Mouse (Mus musculus) heart, adult 2 months (tissue): Measurements from ENCODE around the gene Slc25a1. TPM values are rescaled to one million over a fixed set of nuclear protein-coding genes. Genes with fewer than 3 reads are reported as not detected.

ENCODE experiments used
- DNase-seq, 2 experiments: peaks; one replicate each; pipeline ENCODE4 v3.0.0; 2021
- H3K27ac ChIP-seq: fragments of 200-600 bp; 2 replicates; pipeline ENCODE4 v1.8.1; 2022
- H3K27me3 ChIP-seq: fragments of 200-500 bp; 2 replicates; pipeline ENCODE4 v1.6.1; 2012; ENCODE audit warnings: mild to moderate bottlenecking, low read length, inconsistent platforms, mixed read lengths; ENCODE audit not compliant: control insufficient read depth, insufficient read depth
- H3K36me3 ChIP-seq: fragments of 200-500 bp; 2 replicates; pipeline ENCODE4 v1.6.1; 2012; ENCODE audit warnings: low read length, inconsistent platforms; ENCODE audit not compliant: control insufficient read depth, insufficient read depth
- H3K4me1 ChIP-seq: fragments of 200-500 bp; 2 replicates; pipeline ENCODE4 v1.6.1; 2011; ENCODE audit warnings: low read length; ENCODE audit not compliant: control insufficient read depth, insufficient read depth
- H3K4me3 ChIP-seq: fragments of 200-600 bp; 2 replicates; pipeline ENCODE4 v1.8.1; 2022
- H3K79me2 ChIP-seq: fragments of 200-500 bp; replicated peaks from 2 replicates; pipeline ENCODE4 v1.6.1; 2012; ENCODE audit warnings: mild to moderate bottlenecking, inconsistent platforms, low read length, moderate library complexity, mixed read lengths; ENCODE audit not compliant: control insufficient read depth, insufficient read depth
- H3K9ac ChIP-seq: fragments of 200-500 bp; 2 replicates; pipeline ENCODE4 v1.6.1; 2012; ENCODE audit warnings: low read depth, mild to moderate bottlenecking, control low read depth, inconsistent platforms, low read length, mixed read lengths
- CTCF ChIP-seq: fragments of 200-600 bp; IDR thresholded peaks from 2 replicates; pipeline ENCODE4 v1.8.1; 2022; ENCODE audit warnings: antibody characterized with exemption, mild to moderate bottlenecking, moderate library complexity
- EP300 ChIP-seq: fragments of 200-500 bp; IDR thresholded peaks from 2 replicates; pipeline ENCODE4 v1.6.1; 2011; ENCODE audit warnings: low read depth, low read length, control low read depth; ENCODE audit not compliant: insufficient read depth
- POLR2A ChIP-seq: fragments of 200-500 bp; IDR thresholded peaks from 2 replicates; pipeline ENCODE4 v1.6.1; 2011; ENCODE audit warnings: mild to moderate bottlenecking, low read depth, low read length, control low read depth; ENCODE audit not compliant: insufficient read depth
- WGBS: fragments of 180-500 bp; shearing (Covaris S2); methylation state at CpG from one replicate; pipeline ENCODE4 v1.1.7; 2018; 5-methylcytosine and 5-hydroxymethylcytosine counted together
- intact Hi-C: fragments of 180-260 bp; cut with DNase I; formaldehyde crosslinking; loops from one replicate; pipeline ENCODE4 v1.15.1; 2025
- polyA plus RNA-seq: library from polyadenylated mRNA; depleted of rRNA; stranded (reverse); fragments of >200 nt; gene quantifications from 2 replicates; pipeline ENCODE4 v1.2.3, GENCODE M21; 2012
- total RNA-seq, 2 experiments: library from RNA; stranded (reverse); gene quantifications; 2 replicates each; pipeline ENCODE4 v1.2.3; 2021

Gene Slc25a1
- total and polyA plus RNA-seq, 3 experiments, result 6.8 to 65.5 (median 7.3) TPM

DNA sequence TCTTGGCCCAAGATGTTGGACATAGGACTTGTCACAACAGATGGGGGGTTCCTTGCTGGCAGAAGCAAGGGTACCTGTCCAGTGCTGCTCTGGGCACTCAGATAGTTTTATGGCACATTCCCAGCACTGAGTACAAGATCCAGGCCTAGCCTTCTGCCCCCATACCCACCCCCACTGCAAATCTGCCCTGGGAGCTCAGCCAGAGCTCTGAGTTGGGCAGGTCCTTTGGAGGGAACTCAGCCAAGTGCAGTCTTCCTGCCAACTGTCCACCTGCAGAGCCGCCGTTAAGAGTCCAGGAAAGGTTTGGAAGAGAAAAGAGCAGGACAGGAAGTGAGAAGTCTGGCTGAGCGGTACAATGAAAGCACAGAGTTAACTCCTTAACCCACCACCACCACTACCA lies 35.4 kb downstream of the Slc25a1 start:
- peak overlapping the region; percentile 98 for H3K27ac ChIP-seq

DNA sequence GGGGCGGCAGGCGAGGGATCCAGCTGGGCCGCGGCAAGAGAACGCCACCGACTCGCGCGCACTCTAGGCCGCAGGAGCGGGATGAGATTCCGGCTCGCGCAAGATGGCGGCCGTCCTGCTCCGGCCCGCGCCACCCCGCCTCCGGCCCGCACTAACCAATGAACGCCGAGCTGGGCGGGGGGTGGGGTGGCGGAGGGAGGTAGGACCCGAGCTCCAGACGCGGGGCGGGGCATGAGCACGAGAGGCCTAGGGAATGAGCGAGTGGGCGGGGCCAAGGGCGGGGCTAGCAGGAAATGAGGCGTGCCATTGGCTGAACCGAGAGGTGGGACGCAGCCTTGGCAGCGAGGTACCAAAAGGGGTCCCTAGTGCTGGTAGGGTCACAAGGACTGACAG lies 36.5 kb downstream of the Slc25a1 start, which contains the start of gene Gm20518:
Gene Gm20518 (minus strand): TSS at position 105 of the 393 bp plus-strand sequence.
- TF ChIP-seq CTCF (no peak), POLR2A (peak; percentile 84)
- H3K27ac ChIP-seq, result peak within 1 kb of the TSS; percentile 98
- peak; percentile 99 for DNase-seq
- H3K4me3 ChIP-seq, result peak within 1 kb of the TSS; percentile 76
- H3K4me1 ChIP-seq, result peaks cover 8% of the 10 kb centered on the region
- peaks cover 3% of the 10 kb centered on the region; the same call in 1 of the 2 replicates for H3K36me3 ChIP-seq
- under 1% methylated on average over 38 of the region's 38 CpGs for WGBS
- H3K27me3 ChIP-seq, result no peaks in the 10 kb centered on the region
- intact Hi-C loops, result no loop called here
- H3K79me2 ChIP-seq, result peaks cover 8% of the 10 kb centered on the region; the same call in 1 of the 2 replicates
- peak within 1 kb of the TSS; percentile 87 for H3K9ac ChIP-seq

More for the DNA sequence above, 35.4 kb downstream of the Slc25a1 start:
- Histone ChIP-seq H3K9ac (no peak overlapping the region), H3K4me3 (no peak overlapping the region), H3K27me3 (no peaks in the 10 kb centered on the region), H3K4me1 (peaks cover 8% of the 10 kb centered on the region), H3K36me3 (peaks cover 3% of the 10 kb centered on the region; the same call in 1 of the 2 replicates), H3K79me2 (peaks cover 6% of the 10 kb centered on the region; the same call in 1 of the 2 replicates)
- DNase-seq, result peak; percentile 52 to 60
- intact Hi-C loops, result loop anchor here (1.0 kb wide), 1 partner anchor 18 kb away; no protein-coding TSS in a partner anchor
- TF ChIP-seq EP300, result no peak
- TF ChIP-seq CTCF, result no peak
- no peak for TF ChIP-seq POLR2A
- WGBS, result 12% methylated on average over 3 of the region's 3 CpGs

DNA sequence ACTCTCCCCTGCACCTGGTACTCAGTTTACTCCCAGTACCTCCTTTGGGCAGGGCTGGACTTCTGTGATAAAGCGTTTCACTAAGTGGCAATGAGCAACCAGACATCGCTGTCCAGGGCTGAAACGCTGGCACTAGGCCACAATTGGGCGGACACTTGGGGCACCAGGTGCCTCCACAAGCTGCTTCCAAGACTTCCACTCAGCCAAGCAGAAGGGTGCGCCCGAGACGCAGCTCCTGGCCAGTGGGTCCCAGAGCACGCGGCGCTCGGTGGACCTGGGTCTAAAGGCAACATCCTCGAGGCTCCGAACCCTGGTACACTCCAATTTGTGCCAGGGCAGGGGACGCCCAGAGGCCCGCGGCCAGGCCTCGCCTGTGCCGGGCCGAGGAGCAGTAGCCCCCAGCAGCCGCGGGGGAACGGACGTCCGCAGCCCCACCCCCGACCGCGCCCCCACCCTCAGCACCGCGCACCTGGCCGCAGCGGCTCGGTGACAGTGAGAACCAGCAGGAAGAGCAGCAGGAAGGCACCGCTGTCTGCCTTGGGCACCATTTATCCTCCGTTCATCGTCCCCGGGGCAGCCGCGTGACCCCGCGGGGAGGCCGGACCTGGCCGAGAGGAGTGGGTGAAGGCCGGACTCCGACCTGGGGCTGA lies 37.0 kb downstream of the Slc25a1 start:
- intact Hi-C loops, result no loop called here
- no peak for TF ChIP-seq POLR2A
- TF ChIP-seq CTCF, result no peak
- TF ChIP-seq EP300, result no peak
- DNase-seq, result peak; percentile 72 to 78
- peak overlapping the region; percentile 98 for H3K27ac ChIP-seq
- peak overlapping the region; percentile 76 for H3K4me3 ChIP-seq
- whole genome bisulfite sequencing, result under 1% methylated on average over 43 of the region's 44 CpGs
- H3K36me3 ChIP-seq, result peaks cover 3% of the 10 kb centered on the region; the same call in 1 of the 2 replicates
- peaks cover 8% of the 10 kb centered on the region; the same call in 1 of the 2 replicates for H3K79me2 ChIP-seq
- H3K9ac ChIP-seq, result peak overlapping the region; percentile 87
- peaks cover 8% of the 10 kb centered on the region for H3K4me1 ChIP-seq
- no peaks in the 10 kb centered on the region for H3K27me3 ChIP-seq

DNA sequence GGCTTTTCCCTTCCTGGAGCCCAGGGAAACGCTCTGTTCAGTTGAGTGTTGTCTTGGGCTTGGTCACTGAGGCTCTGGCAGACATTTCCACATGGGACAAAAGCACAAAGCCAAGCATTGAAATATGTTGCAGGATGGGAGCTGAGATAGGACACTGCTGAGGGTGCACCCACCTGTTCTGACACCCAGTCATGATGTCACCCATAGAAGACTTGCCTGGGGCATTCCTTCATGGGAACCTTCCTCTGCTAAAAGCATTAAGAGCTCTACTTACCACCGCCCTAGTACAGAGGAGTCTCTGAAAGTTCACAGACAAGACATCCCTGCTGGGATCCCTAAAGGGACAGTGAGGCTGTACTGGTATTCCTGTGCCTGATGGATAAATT lies 37.7 kb downstream of the Slc25a1 start:
- no peak overlapping the region for H3K27ac ChIP-seq
- peak overlapping the region; percentile 19; the same call in 1 of the 2 replicates for H3K9ac ChIP-seq
- peaks cover 3% of the 10 kb centered on the region; the same call in 1 of the 2 replicates for H3K36me3 ChIP-seq
- peaks cover 13% of the 10 kb centered on the region for H3K79me2 ChIP-seq
- no peaks in the 10 kb centered on the region for H3K27me3 ChIP-seq
- intact Hi-C loops, result no loop called here
- 31% methylated on average over 2 of the region's 2 CpGs for WGBS
- H3K4me3 ChIP-seq, result peak overlapping the region; percentile 76
- TF ChIP-seq EP300 (no peak), CTCF (no peak)
- H3K4me1 ChIP-seq, result peaks cover 10% of the 10 kb centered on the region
- no peak for DNase-seq

DNA sequence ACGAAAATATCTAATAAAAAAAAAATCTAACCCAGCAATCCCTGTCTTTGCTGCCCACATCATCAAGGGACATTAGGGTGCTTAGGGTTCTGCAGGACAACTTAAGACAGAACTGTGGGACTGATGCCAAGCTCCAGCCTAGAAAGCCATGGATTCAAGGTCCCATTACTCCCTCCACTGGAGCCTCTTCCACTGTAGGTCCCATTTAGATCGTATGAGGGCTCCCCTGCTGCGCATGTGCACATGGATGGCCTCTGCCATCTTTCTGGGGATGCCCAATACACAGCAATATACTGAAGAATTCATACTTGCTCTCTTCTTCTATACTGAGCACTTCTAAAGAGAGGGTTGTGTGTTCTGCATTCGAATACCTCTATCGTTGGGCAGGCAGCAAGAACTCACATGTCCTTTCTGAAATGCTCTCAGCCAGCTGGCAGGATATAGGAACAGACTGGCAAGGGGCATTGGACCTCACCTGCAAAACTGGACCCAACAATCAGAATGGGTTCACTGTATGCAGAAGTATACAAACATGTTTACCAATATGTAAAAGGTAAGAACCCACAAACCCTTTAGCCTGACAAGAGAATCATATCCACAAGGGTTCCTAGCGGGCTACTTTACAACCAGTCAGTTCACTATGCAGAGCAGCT lies 38.2 kb downstream of the Slc25a1 start:
- H3K27ac ChIP-seq, result no peak overlapping the region
- no peaks in the 10 kb centered on the region for H3K27me3 ChIP-seq
- intact Hi-C loops, result no loop called here
- H3K4me1 ChIP-seq, result peaks cover 10% of the 10 kb centered on the region
- H3K9ac ChIP-seq, result no peak overlapping the region
- 81% methylated on average over 6 of the region's 6 CpGs for WGBS
- peaks cover 13% of the 10 kb centered on the region for H3K79me2 ChIP-seq
- H3K4me3 ChIP-seq, result no peak overlapping the region
- TF ChIP-seq POLR2A (no peak), CTCF (no peak), EP300 (no peak)
- peaks cover 3% of the 10 kb centered on the region; the same call in 1 of the 2 replicates for H3K36me3 ChIP-seq
- DNase-seq, result no peak

DNA sequence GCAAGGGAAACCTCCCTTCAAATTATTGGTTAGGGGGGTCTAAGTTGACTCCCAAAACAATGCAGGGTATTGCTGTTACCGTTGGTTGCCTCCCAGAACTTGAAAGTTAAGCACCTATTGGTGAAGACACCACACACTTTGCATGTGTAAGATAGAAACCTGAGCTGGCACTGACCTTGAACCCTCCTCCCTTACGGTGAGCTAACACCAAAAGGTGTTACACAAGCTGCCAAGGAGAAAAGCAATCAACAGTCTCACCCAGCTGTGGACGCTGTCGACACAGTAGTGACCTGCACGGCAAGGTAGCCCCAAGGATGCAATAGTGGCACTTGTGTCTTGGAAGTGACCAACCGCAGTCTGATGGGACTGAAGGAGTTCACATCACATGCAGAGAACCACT lies 43.9 kb downstream of the Slc25a1 start:
- intact Hi-C loops, result no loop called here
- peaks cover 29% of the 10 kb centered on the region for H3K79me2 ChIP-seq
- H3K27me3 ChIP-seq, result no peaks in the 10 kb centered on the region
- DNase-seq, result no peak
- H3K4me1 ChIP-seq, result peaks cover 16% of the 10 kb centered on the region
- 67% methylated on average over 6 of the region's 6 CpGs for WGBS
- H3K9ac ChIP-seq, result no peak overlapping the region
- no peak overlapping the region for H3K27ac ChIP-seq
- TF ChIP-seq POLR2A, result no peak
- no peak for TF ChIP-seq CTCF
- no peak for TF ChIP-seq EP300
- H3K4me3 ChIP-seq, result no peak overlapping the region
- H3K36me3 ChIP-seq, result peaks cover 3% of the 10 kb centered on the region
